Mouse (Mus musculus): ENCODE measurements around the gene Vmn1r39. TPM values are rescaled to one million over a fixed set of nuclear protein-coding genes. Genes with fewer than 3 reads are reported as not detected.

The Vmn1r39 gene
- polyA plus RNA-seq, 1 experiment from 2014 or later, result not detected

Other genes starting within 250 kb of the Vmn1r39 start
- not detected in 2 replicates for gene Vmn1r33, start 192.3 kb downstream of the Vmn1r39 start, polyA plus RNA-seq (2016; fragmentation: Nextera tagmentation; extraction: Ambion mirVana)
- not detected in 2 replicates for gene Vmn1r34, start 166.7 kb downstream of the Vmn1r39 start, polyA plus RNA-seq (2016; fragmentation: Nextera tagmentation; extraction: Ambion mirVana)
- not detected in 2 replicates for gene Vmn1r35, start 124.7 kb downstream of the Vmn1r39 start, polyA plus RNA-seq (2016; fragmentation: Nextera tagmentation; extraction: Ambion mirVana)
- gene Vmn1r36, start 91.4 kb downstream of the Vmn1r39 start, polyA plus RNA-seq (2016; fragmentation: Nextera tagmentation; extraction: Ambion mirVana), result not detected in 2 replicates
- not detected in 2 replicates for gene Vmn1r37, start 81.2 kb downstream of the Vmn1r39 start, polyA plus RNA-seq (2016; fragmentation: Nextera tagmentation; extraction: Ambion mirVana)
- not detected in 2 replicates for gene Vmn1r38, start 28.0 kb downstream of the Vmn1r39 start, polyA plus RNA-seq (2016; fragmentation: Nextera tagmentation; extraction: Ambion mirVana)
- 72.0 and 73.7 TPM in 2 replicates for gene Gng12, start 85.8 kb upstream of the Vmn1r39 start, polyA plus RNA-seq (2016; fragmentation: Nextera tagmentation; extraction: Ambion mirVana)
- gene Gadd45a, start 226.8 kb upstream of the Vmn1r39 start, polyA plus RNA-seq (2016; fragmentation: Nextera tagmentation; extraction: Ambion mirVana), result 11.9 and 12.7 TPM in 2 replicates

Data from heart, embryonic 12.5 days (tissue).